ENCODE assay signal across 30 mouse cellular contexts in genomic region chr13:37683045-37683679, GRCm38 (mm10).
"Had no signal": no experiment of that assay in that cellular context is flagged by ENCODE, and none has a peak within 500 bp of the region (broad histone marks: within the 10 kb centered on the region; RNA-seq: fewer than 3 reads in every experiment).

No protein-coding gene starts in this region.

- H3K27ac ChIP-seq: limb, embryonic 10.5 days; limb, embryonic 12.5 days; limb, embryonic 13.5 days; limb, embryonic 15.5 days; liver, embryonic 12.5 days; liver, embryonic 13.5 days; liver, embryonic 14.5 days; liver, embryonic 15.5 days; lung, embryonic 15.5 days; macrophage; midbrain, embryonic 10.5 days; midbrain, embryonic 12.5 days; midbrain, embryonic 13.5 days; neural tube, embryonic 12.5 days; neural tube, embryonic 13.5 days had no signal

- H3K4me2 ChIP-seq: limb, embryonic 12.5 days; limb, embryonic 13.5 days; limb, embryonic 15.5 days; liver, embryonic 11.5 days; liver, embryonic 12.5 days; liver, embryonic 13.5 days; liver, embryonic 15.5 days; lung, embryonic 15.5 days; midbrain, embryonic 11.5 days; midbrain, embryonic 12.5 days; midbrain, embryonic 13.5 days; neural tube, embryonic 12.5 days; neural tube, embryonic 13.5 days had no signal

- ATAC-seq: liver, embryonic 12.5 days; liver, postnatal 0 days; lung, postnatal 0 days; midbrain, embryonic 13.5 days; midbrain, embryonic 16.5 days had no signal

- H3K4me3 ChIP-seq: limb, embryonic 10.5 days; limb, embryonic 12.5 days; limb, embryonic 13.5 days; limb, embryonic 15.5 days; liver, embryonic 12.5 days; liver, embryonic 13.5 days; liver, embryonic 15.5 days; lung, embryonic 15.5 days; megakaryocyte, embryonic 14.5 days; midbrain, embryonic 10.5 days; midbrain, embryonic 12.5 days; midbrain, embryonic 13.5 days; myocyte; neural tube, embryonic 12.5 days; neural tube, embryonic 13.5 days had no signal

- H3K36me3 ChIP-seq: limb, embryonic 10.5 days; limb, embryonic 12.5 days; limb, embryonic 13.5 days; limb, embryonic 15.5 days; liver, embryonic 12.5 days; liver, embryonic 13.5 days; liver, embryonic 15.5 days; lung, embryonic 15.5 days; midbrain, embryonic 10.5 days; midbrain, embryonic 12.5 days; midbrain, embryonic 13.5 days; neural tube, embryonic 12.5 days; neural tube, embryonic 13.5 days had no signal

- DNase-seq: left cerebral cortex, postnatal 4 days; liver; liver, embryonic 13.5 days; liver, postnatal 0 days; lung, adult 2 months; lung, postnatal 10 days; lung, postnatal 14 days; lung, postnatal 36 days; lung, postnatal 4 days; midbrain, embryonic 14.5 days had no signal

- H3K9ac ChIP-seq: limb, embryonic 12.5 days; limb, embryonic 13.5 days; limb, embryonic 15.5 days; liver, embryonic 12.5 days; liver, embryonic 13.5 days; liver, embryonic 14.5 days; liver, embryonic 15.5 days; liver, postnatal 0 days; lung, embryonic 15.5 days; midbrain, embryonic 12.5 days; midbrain, embryonic 13.5 days; neural tube, embryonic 12.5 days; neural tube, embryonic 13.5 days had no signal

- H3K27me3 ChIP-seq: limb, embryonic 12.5 days; limb, embryonic 13.5 days; limb, embryonic 15.5 days; liver, embryonic 12.5 days; liver, embryonic 13.5 days; liver, embryonic 15.5 days; lung, embryonic 15.5 days; midbrain, embryonic 12.5 days; midbrain, embryonic 13.5 days; neural tube, embryonic 12.5 days; neural tube, embryonic 13.5 days had no signal

- H3K9me3 ChIP-seq: limb, embryonic 10.5 days; limb, embryonic 12.5 days; limb, embryonic 13.5 days; limb, embryonic 15.5 days; liver, embryonic 12.5 days; liver, embryonic 13.5 days; liver, embryonic 15.5 days; lung, embryonic 15.5 days; megakaryocyte, embryonic 14.5 days; midbrain, embryonic 10.5 days; midbrain, embryonic 12.5 days; midbrain, embryonic 13.5 days; neural tube, embryonic 12.5 days; neural tube, embryonic 13.5 days had no signal

- H3K4me1 ChIP-seq: limb, embryonic 10.5 days; limb, embryonic 12.5 days; limb, embryonic 13.5 days; limb, embryonic 15.5 days; liver, embryonic 15.5 days; lung, embryonic 15.5 days; neural tube, embryonic 12.5 days had no signal
